Mouse (Mus musculus): ENCODE data around the gene Ciz1. TPM values are rescaled to one million over a fixed set of nuclear protein-coding genes. Genes with fewer than 3 reads are reported as not detected.

Gene Ciz1
- polyA plus RNA-seq, 1 experiment from 2014 or later = 44.7 TPM

DNA sequence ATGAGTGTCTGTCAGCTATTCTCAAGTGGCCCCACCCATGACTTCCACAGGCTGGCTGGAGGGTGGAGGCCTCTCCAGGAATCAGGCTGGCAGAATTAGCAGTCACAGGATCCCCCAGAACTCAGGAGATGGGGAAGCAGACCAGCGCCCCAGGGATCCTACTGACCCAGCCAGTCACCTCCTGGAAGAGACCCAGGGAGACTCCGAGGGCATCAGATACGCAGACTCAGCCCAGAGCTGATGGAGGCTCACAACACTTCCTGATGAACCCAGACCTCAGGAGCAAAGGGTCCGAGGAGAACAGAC lies 10.5 kb upstream of the Ciz1 start:
- H3K9me3 ChIP-seq (ENCODE audit: control insufficient read depth, low read depth, low read length) = no peaks in the 10 kb centered on the region
- H3K27ac ChIP-seq (ENCODE audit: low read length) = no peak overlapping the region
- H3K9ac ChIP-seq (replicated peaks; ENCODE audit: low read depth, low read length) = no peak overlapping the region
- peaks cover 5% of the 10 kb centered on the region; the same call in 1 of the 2 replicates for H3K36me3 ChIP-seq (ENCODE audit: control insufficient read depth, insufficient read depth, low read length)
- WGBS = 84% methylated on average over 4 of the region's 4 CpGs
- no peak for ATAC-seq (ENCODE audit: insufficient number of reproducible peaks, insufficient read depth, low FRiP score, low read depth)
- H3K4me1 ChIP-seq (ENCODE audit: control insufficient read depth, insufficient read depth, low read length) = 0 out of 2 replicates have a peak, but pooled peaks cover 3% of the 10 kb centered on the region
- H3K4me2 ChIP-seq (replicated peaks; ENCODE audit: low read depth, low read length) = no peak overlapping the region
- H3K27me3 ChIP-seq (ENCODE audit: control insufficient read depth, insufficient read depth, low read length) = no peaks in the 10 kb centered on the region
- no peak overlapping the region for H3K4me3 ChIP-seq (ENCODE audit: low read depth, low read length)

DNA sequence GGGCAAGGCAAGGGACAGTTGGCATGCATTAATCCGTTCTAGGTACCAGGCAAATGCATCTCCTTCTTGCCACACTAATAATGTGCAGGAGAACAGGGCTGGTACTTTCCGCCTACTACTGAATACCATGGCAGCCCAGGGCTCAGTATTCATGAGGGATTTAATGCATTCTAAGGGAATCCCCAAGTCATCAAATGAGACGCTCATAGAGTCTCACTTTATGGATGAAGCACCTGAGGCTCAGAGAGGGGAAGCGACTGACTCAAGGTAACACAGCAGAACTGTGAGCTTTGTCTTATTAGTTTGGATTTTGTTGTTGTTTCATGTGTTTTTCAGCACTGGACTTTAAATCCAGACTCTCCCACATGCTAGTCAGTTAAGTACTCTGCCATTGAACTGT lies 10.1 kb upstream of the Ciz1 start:
- no peaks in the 10 kb centered on the region for H3K9me3 ChIP-seq (ENCODE audit: control insufficient read depth, low read depth, low read length)
- no peaks in the 10 kb centered on the region for H3K27me3 ChIP-seq (ENCODE audit: control insufficient read depth, insufficient read depth, low read length)
- no peak overlapping the region for H3K4me2 ChIP-seq (replicated peaks; ENCODE audit: low read depth, low read length)
- H3K9ac ChIP-seq (replicated peaks; ENCODE audit: low read depth, low read length) = no peak overlapping the region
- H3K36me3 ChIP-seq (ENCODE audit: control insufficient read depth, insufficient read depth, low read length) = peaks cover 5% of the 10 kb centered on the region; the same call in 1 of the 2 replicates
- H3K4me1 ChIP-seq (ENCODE audit: control insufficient read depth, insufficient read depth, low read length) = 0 out of 2 replicates have a peak, but pooled peaks cover 3% of the 10 kb centered on the region
- WGBS = 82% methylated on average over 4 of the region's 4 CpGs
- H3K4me3 ChIP-seq (ENCODE audit: low read depth, low read length) = no peak overlapping the region
- no peak overlapping the region for H3K27ac ChIP-seq (ENCODE audit: low read length)
- no peak for ATAC-seq (ENCODE audit: insufficient number of reproducible peaks, insufficient read depth, low FRiP score, low read depth)

DNA sequence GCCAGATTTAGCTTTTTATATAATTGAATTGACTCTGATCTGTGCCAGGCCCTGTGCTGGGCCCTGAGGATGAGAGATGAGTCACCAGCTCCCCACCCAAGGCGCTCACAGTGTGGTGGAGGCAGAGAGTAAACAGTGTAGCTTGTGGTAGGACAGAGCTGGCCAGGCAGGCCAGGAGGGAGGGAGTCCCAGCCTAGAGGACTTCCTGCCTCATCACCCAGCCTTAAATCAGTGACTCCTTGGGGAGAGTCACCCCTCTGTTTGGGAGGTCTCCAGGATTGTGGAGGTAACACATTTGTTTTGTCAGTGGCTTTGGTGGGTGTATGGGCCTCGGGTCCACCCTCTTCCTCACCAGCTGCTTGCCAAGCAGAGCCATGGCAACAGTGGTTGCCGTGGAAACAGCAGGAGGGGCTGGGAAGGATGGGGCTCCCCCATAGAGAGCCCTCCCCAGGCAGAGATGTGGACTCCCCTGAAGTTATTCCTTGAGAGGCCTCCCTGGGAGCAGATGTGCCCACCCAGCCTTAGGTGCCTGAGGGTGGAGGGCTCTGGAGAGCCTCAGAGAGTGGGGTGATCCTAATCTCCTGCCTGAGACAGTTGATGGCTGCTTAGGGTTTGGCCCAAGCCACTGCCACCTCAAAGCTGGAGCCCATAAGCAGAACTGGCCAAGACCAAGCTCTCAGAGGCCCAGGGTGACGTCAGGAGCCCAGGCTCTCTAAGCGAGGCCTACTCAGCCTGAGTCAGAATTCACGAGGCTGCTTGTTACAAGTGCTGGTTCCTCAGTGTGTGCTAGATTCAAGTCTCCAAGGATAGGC lies 9.4 kb upstream of the Ciz1 start:
- H3K9me3 ChIP-seq (ENCODE audit: control insufficient read depth, low read depth, low read length) = no peaks in the 10 kb centered on the region
- H3K4me3 ChIP-seq (ENCODE audit: low read depth, low read length) = no peak overlapping the region
- WGBS = 69% methylated on average over 6 of the region's 6 CpGs
- H3K4me2 ChIP-seq (replicated peaks; ENCODE audit: low read depth, low read length) = no peak overlapping the region
- H3K27me3 ChIP-seq (ENCODE audit: control insufficient read depth, insufficient read depth, low read length) = no peaks in the 10 kb centered on the region
- peaks cover 2% of the 10 kb centered on the region; the same call in 1 of the 2 replicates for H3K36me3 ChIP-seq (ENCODE audit: control insufficient read depth, insufficient read depth, low read length)
- H3K27ac ChIP-seq (ENCODE audit: low read length) = no peak overlapping the region
- peak; percentile 39; the same call in 1 of the 2 replicates for ATAC-seq (ENCODE audit: insufficient number of reproducible peaks, insufficient read depth, low FRiP score, low read depth)
- 0 out of 2 replicates have a peak, but pooled peaks cover 3% of the 10 kb centered on the region for H3K4me1 ChIP-seq (ENCODE audit: control insufficient read depth, insufficient read depth, low read length)
- no peak overlapping the region for H3K9ac ChIP-seq (replicated peaks; ENCODE audit: low read depth, low read length)

DNA sequence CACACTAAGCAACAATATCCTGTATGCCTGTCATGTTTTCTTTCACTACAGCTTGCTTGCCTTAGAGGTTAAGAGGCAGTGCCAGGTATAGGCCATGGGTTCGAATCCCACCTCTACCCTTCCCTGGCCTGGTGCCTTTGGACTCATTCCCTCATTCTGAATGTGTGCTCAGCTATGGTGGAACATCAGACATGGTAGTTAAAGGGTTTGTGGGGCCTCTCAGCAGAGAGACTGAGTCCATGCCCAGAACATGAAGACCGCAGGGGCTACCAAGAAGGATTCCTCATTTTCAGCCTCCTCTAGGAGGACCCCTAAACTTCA lies 8.8 kb upstream of the Ciz1 start:
- no peaks in the 10 kb centered on the region; the same call in 1 of the 2 replicates for H3K36me3 ChIP-seq (ENCODE audit: control insufficient read depth, insufficient read depth, low read length)
- ATAC-seq (ENCODE audit: insufficient number of reproducible peaks, insufficient read depth, low FRiP score, low read depth) = no peak
- no peak overlapping the region for H3K27ac ChIP-seq (ENCODE audit: low read length)
- no peak overlapping the region for H3K4me2 ChIP-seq (replicated peaks; ENCODE audit: low read depth, low read length)
- no peaks in the 10 kb centered on the region for H3K9me3 ChIP-seq (ENCODE audit: control insufficient read depth, low read depth, low read length)
- H3K4me1 ChIP-seq (ENCODE audit: control insufficient read depth, insufficient read depth, low read length) = 0 out of 2 replicates have a peak, but pooled peaks cover 3% of the 10 kb centered on the region
- H3K4me3 ChIP-seq (ENCODE audit: low read depth, low read length) = no peak overlapping the region
- no peaks in the 10 kb centered on the region for H3K27me3 ChIP-seq (ENCODE audit: control insufficient read depth, insufficient read depth, low read length)
- H3K9ac ChIP-seq (replicated peaks; ENCODE audit: low read depth, low read length) = no peak overlapping the region
- 92% methylated on average over 2 of the region's 2 CpGs for WGBS

DNA sequence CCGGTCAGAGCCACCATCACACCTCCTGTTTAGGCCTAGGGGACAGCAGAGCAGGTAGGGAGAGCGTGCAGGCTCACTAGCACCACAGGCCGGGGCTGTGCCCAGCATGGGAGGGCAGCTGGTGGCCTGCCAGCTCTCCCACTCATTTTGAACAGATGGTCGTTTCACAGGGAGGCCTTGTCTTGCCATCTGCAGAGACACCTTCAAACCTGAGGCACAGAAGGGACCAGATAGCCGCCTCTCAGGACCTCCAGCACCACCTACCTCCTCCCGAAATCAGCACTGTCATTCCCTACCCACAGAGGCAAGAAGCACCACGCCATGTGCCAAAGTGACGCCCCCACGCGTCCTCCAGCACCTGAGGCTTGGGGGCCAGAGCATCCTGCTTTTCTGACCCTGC lies 8.1 kb upstream of the Ciz1 start:
- Histone ChIP-seq H3K4me1 (ENCODE audit: control insufficient read depth, insufficient read depth, low read length) (0 out of 2 replicates have a peak, but pooled peaks cover 3% of the 10 kb centered on the region), H3K9ac (replicated peaks; ENCODE audit: low read depth, low read length) (no peak overlapping the region)
- no peak for ATAC-seq (ENCODE audit: insufficient number of reproducible peaks, insufficient read depth, low FRiP score, low read depth)

DNA sequence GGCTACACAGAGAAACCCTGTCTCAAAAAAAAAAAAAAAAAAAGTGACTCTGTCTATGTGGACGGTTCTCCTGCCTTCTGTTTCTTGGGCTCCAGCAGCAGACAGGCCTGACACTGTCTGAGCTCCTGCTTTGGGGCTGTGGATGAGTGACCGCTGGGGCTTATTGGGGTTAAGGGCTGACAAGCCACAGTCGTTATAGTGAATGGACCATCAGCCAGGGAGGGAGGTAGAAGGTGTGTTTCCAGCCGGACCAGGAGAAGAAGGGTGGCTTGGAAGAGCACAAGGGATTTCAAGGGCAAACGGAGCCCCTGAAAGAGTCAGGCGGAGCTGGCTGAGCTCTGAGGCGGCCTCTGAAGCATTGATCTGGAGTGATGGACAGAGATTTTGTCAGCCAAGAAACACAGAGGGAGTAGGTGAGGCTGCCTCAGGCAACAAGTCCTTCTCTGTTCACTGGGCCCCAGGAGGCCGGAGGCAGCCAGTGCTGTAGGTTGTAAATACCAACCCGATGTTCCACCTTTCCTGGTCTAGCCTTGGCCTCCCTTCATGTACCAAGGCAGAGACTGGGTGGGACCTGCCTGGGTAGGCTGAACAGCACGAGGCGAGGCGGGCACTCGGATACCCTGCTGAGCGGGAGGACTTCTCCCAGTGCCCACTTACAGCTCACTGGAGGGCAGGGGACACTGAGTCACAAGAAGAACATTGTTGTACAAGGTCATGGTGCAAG lies 7.4 kb upstream of the Ciz1 start:
- H3K4me2 ChIP-seq (replicated peaks; ENCODE audit: low read depth, low read length) = no peak overlapping the region
- WGBS = 74% methylated on average over 14 of the region's 14 CpGs
- 0 out of 2 replicates have a peak, but pooled peaks cover 3% of the 10 kb centered on the region for H3K4me1 ChIP-seq (ENCODE audit: control insufficient read depth, insufficient read depth, low read length)
- no peak overlapping the region for H3K9ac ChIP-seq (replicated peaks; ENCODE audit: low read depth, low read length)
- no peak overlapping the region for H3K4me3 ChIP-seq (ENCODE audit: low read depth, low read length)
- H3K36me3 ChIP-seq (ENCODE audit: control insufficient read depth, insufficient read depth, low read length) = no peaks in the 10 kb centered on the region; the same call in 1 of the 2 replicates
- ATAC-seq (ENCODE audit: insufficient number of reproducible peaks, insufficient read depth, low FRiP score, low read depth) = no peak
- no peaks in the 10 kb centered on the region for H3K9me3 ChIP-seq (ENCODE audit: control insufficient read depth, low read depth, low read length)
- H3K27me3 ChIP-seq (ENCODE audit: control insufficient read depth, insufficient read depth, low read length) = no peaks in the 10 kb centered on the region
- H3K27ac ChIP-seq (ENCODE audit: low read length) = no peak overlapping the region

More for the DNA sequence above, 8.1 kb upstream of the Ciz1 start:
- H3K4me2 ChIP-seq (replicated peaks; ENCODE audit: low read depth, low read length) = no peak overlapping the region
- H3K27me3 ChIP-seq (ENCODE audit: control insufficient read depth, insufficient read depth, low read length) = no peaks in the 10 kb centered on the region
- H3K4me3 ChIP-seq (ENCODE audit: low read depth, low read length) = no peak overlapping the region
- no peak overlapping the region for H3K27ac ChIP-seq (ENCODE audit: low read length)
- no peaks in the 10 kb centered on the region for H3K9me3 ChIP-seq (ENCODE audit: control insufficient read depth, low read depth, low read length)
- WGBS = 77% methylated on average over 10 of the region's 10 CpGs
- no peaks in the 10 kb centered on the region; the same call in 1 of the 2 replicates for H3K36me3 ChIP-seq (ENCODE audit: control insufficient read depth, insufficient read depth, low read length)

DNA sequence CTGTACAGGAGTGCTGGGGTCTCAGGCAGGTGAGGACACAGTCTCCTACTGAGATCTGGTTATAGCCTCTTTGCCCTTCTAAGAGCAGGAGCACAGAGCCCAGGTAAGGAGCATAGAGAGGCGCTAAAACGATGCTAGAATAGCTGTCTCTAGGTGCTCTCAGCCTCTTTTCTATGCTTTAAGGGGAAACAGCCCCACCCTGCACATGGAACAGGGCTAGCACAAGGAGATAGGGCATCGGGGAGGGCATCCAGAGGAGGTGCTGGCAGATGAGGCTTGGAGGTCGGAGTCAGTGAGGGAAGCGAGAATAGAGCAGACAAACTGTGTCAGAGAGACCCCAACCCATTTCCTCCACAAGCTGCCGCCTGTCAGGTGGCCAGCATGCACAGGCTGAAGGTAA lies 5.1 kb upstream of the Ciz1 start:
- WGBS = 77% methylated on average over 6 of the region's 6 CpGs
- Histone ChIP-seq H3K4me1 (ENCODE audit: control insufficient read depth, insufficient read depth, low read length) (peaks cover 10% of the 10 kb centered on the region; the same call in 1 of the 2 replicates), H3K4me2 (replicated peaks; ENCODE audit: low read depth, low read length) (no peak overlapping the region), H3K27ac (ENCODE audit: low read length) (no peak overlapping the region), H3K27me3 (ENCODE audit: control insufficient read depth, insufficient read depth, low read length) (no peaks in the 10 kb centered on the region), H3K9me3 (ENCODE audit: control insufficient read depth, low read depth, low read length) (no peaks in the 10 kb centered on the region), H3K4me3 (ENCODE audit: low read depth, low read length) (no peak overlapping the region), H3K36me3 (ENCODE audit: control insufficient read depth, insufficient read depth, low read length) (no peaks in the 10 kb centered on the region; the same call in 1 of the 2 replicates), H3K9ac (replicated peaks; ENCODE audit: low read depth, low read length) (no peak overlapping the region)
- no peak for ATAC-seq (ENCODE audit: insufficient number of reproducible peaks, insufficient read depth, low FRiP score, low read depth)

DNA sequence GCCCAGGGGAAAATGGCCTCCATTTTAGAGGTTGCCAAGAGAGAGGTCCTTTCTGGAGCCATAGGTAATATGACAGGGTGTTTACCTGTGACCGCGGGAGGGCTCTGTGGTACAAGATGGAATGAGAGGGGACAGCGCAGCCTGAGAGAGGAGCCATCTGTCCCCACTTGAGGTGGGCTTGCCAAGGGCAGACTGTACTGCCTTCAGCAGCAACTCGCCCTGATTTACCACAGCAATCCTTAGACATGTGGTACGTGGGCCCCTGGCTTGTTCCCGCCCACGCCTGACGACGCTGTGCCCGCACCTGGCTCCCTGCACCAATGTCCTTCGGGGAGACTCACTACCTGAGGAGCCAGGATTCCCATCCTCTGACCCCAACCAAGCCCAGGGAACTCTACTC lies 3.8 kb upstream of the Ciz1 start:
- H3K9me3 ChIP-seq (ENCODE audit: control insufficient read depth, low read depth, low read length) = no peaks in the 10 kb centered on the region
- no peak overlapping the region for H3K27ac ChIP-seq (ENCODE audit: low read length)
- peaks cover 10% of the 10 kb centered on the region; the same call in 1 of the 2 replicates for H3K4me1 ChIP-seq (ENCODE audit: control insufficient read depth, insufficient read depth, low read length)
- H3K4me3 ChIP-seq (ENCODE audit: low read depth, low read length) = no peak overlapping the region
- no peaks in the 10 kb centered on the region for H3K27me3 ChIP-seq (ENCODE audit: control insufficient read depth, insufficient read depth, low read length)
- WGBS = 83% methylated on average over 11 of the region's 11 CpGs
- ATAC-seq (ENCODE audit: insufficient number of reproducible peaks, insufficient read depth, low FRiP score, low read depth) = no peak
- H3K9ac ChIP-seq (replicated peaks; ENCODE audit: low read depth, low read length) = no peak overlapping the region
- H3K36me3 ChIP-seq (ENCODE audit: control insufficient read depth, insufficient read depth, low read length) = no peaks in the 10 kb centered on the region; the same call in 1 of the 2 replicates
- H3K4me2 ChIP-seq (replicated peaks; ENCODE audit: low read depth, low read length) = no peak overlapping the region
